Mouse (Mus musculus) ES-Bruce4 (cell line): Measurements from ENCODE around the gene Nipsnap3a.

ENCODE experiments used
- CTCF ChIP-seq: IDR thresholded peaks from one replicate; pipeline ENCODE4 v1.8.1; 2011; ENCODE audit warnings: low read depth, low read length
- POLR2A ChIP-seq: IDR thresholded peaks from one replicate; pipeline ENCODE4 v1.8.1; 2011; ENCODE audit warnings: low read length; ENCODE audit not compliant: insufficient read depth

- TF ChIP-seq CTCF (no peak), POLR2A (peak; percentile 65)
Observed at GRCm38 (mm10) chr4:53011732-53012361, 22.8 kb downstream of the Nipsnap3a start, which contains the start of gene Nipsnap3b.
